Mouse (Mus musculus) heart, embryonic 12.5 days (tissue): ENCODE measurements at regions not wholly inside any gene's neighbourhood (a gene's known extent, or its start where the extent isn't known, plus 50 kb on each side); places are given as distances from the start of the nearest gene placed in this dataset.

ENCODE experiments used
- ATAC-seq: fragments of 200-750 bp; cut with Nextera tagmentation; 2 replicates; pipeline ENCODE4 v1.8.0; 2017; ENCODE audit warnings: moderate TSS enrichment, moderate library complexity; ENCODE audit not compliant: insufficient number of reproducible peaks, low FRiP score
- H3K27ac ChIP-seq: fragments of 300-500 bp; sonication (generic); 2 replicates; pipeline ENCODE4 v1.5.1; 2016; ENCODE audit warnings: mild to moderate bottlenecking, moderate library complexity; ENCODE audit not compliant: poor library complexity, severe bottlenecking
- H3K27me3 ChIP-seq: fragments of 300-500 bp; sonication (generic); replicated peaks from 2 replicates; pipeline ENCODE4 v1.6.1; 2016; ENCODE audit warnings: mild to moderate bottlenecking, moderate library complexity
- H3K36me3 ChIP-seq: fragments of 300-500 bp; sonication (generic); 2 replicates; pipeline ENCODE4 v1.6.1; 2016; ENCODE audit warnings: mild to moderate bottlenecking, moderate library complexity
- H3K4me1 ChIP-seq: fragments of 300-500 bp; sonication (generic); replicated peaks from 2 replicates; pipeline ENCODE4 v1.6.1; 2016; ENCODE audit warnings: mild to moderate bottlenecking
- H3K4me2 ChIP-seq: fragments of 300-500 bp; sonication (generic); 2 replicates; pipeline ENCODE4 v1.6.1; 2016; ENCODE audit warnings: mild to moderate bottlenecking, moderate library complexity
- H3K4me3 ChIP-seq: fragments of 300-500 bp; sonication (generic); 2 replicates; pipeline ENCODE4 v1.5.1; 2016; ENCODE audit warnings: mild to moderate bottlenecking
- H3K9ac ChIP-seq: fragments of 300-500 bp; sonication (generic); 2 replicates; pipeline ENCODE4 v1.6.1; 2016; ENCODE audit warnings: mild to moderate bottlenecking, moderate library complexity
- H3K9me3 ChIP-seq: fragments of 300-500 bp; sonication (generic); replicated peaks from 2 replicates; pipeline ENCODE4 v1.6.1; 2016; ENCODE audit warnings: mild to moderate bottlenecking, moderate library complexity
- WGBS: fragments of 180-500 bp; shearing (Covaris S2); methylation state at CpG from one replicate; pipeline ENCODE4 v1.1.7; 2016; 5-methylcytosine and 5-hydroxymethylcytosine counted together

DNA sequence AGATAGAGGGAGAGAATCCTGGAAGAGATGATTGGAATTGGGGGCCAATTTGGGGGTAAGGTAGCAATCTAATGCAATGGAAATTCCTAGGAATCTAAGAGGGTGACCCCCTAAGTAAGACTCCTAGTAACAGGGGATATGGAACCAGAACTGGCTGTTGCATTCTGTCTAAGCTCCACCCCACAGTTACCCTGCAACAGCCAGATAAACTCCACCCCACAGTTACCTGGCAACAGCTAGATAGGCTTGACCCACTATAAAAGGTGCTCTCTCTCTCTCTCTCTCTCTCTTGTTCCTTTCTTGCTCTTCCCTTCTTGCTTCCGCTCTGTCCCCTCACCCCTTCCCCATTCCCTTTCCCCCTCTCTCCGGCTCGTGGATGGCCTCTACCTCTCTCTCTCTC, 262.5 kb upstream of the Cnr1 start:
- Histone ChIP-seq H3K4me3 (no peak overlapping the region), H3K27ac (no peak overlapping the region), H3K4me1 (0 out of 2 replicates have a peak, but pooled peaks cover 4% of the 10 kb centered on the region), H3K27me3 (no peaks in the 10 kb centered on the region), H3K36me3 (no peaks in the 10 kb centered on the region), H3K9me3 (no peaks in the 10 kb centered on the region), H3K4me2 (no peak overlapping the region), H3K9ac (no peak overlapping the region)
- ATAC-seq: no peak
- 77% methylated on average over 3 of the region's 3 CpGs for WGBS

DNA sequence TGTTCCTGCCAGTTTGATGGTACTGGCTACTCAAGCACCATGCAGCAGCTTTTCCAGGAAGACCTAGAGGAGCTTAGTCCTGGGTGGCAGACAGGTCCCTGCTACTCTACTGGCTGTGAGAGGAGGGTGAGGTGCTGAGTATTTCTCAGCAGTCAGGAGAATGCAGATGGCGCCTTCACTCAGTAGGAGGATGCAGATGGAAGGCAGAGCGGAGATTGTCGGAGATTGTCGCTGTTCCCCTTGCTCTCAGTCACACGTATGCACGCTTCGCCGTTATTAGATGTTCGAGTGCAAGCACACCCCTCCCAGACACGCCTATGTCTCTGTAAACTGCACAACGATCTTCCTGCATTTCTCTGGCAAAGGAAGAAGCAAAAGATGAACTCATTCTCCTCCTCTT, 261.4 kb upstream of the Cnr1 start:
- no peak overlapping the region for H3K9ac ChIP-seq
- H3K27ac ChIP-seq: no peak overlapping the region
- ATAC-seq: no peak
- H3K36me3 ChIP-seq: no peaks in the 10 kb centered on the region
- 0 out of 2 replicates have a peak, but pooled peaks cover 4% of the 10 kb centered on the region for H3K4me1 ChIP-seq
- WGBS: 69% methylated on average over 11 of the region's 11 CpGs
- H3K27me3 ChIP-seq: no peaks in the 10 kb centered on the region
- H3K4me2 ChIP-seq: no peak overlapping the region
- no peaks in the 10 kb centered on the region for H3K9me3 ChIP-seq
- no peak overlapping the region for H3K4me3 ChIP-seq

DNA sequence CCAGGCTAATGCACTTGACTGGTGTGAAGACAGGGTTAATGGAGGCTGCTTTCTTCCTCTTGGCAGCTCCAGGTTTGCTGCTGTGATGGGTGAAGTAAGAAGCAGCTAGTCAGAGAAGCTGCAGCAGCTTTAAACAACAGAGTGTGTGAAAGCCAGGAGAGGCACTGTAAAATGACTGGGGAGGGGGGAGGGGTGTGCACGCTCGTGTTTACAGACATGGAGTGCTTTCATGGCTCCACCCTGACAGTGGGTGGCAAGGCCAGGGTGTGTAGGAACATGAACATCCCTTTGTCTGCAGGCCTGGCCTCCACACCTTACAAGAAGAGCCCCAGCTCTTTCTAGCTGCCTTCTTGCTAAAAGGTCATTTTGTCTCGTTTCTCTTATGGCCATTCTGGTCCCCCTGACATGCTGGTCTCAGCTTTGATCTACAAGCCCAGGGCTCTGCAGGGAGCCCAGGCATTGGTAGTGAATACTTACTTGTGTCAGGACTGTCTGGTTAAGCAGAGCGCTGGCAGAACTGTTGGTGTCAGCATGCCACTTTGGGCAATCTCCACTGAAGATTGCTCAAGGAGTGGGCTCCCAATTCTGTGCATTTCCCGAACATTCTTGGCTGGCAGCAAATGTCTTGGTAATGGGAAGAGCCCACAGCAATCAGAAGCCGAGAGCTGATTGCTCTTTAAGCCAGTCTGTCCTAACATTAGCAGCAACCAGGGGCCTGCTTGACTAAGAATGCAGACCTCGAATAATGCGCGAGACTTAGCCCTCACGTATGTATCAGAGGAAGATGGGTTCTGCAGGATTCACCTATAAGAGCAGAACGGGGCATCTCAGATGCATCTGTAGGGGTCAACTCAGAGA, 260.5 kb upstream of the Cnr1 start:
- Histone ChIP-seq H3K4me2 (no peak overlapping the region), H3K4me1 (0 out of 2 replicates have a peak, but pooled peaks cover 4% of the 10 kb centered on the region), H3K27me3 (no peaks in the 10 kb centered on the region), H3K9me3 (no peaks in the 10 kb centered on the region), H3K36me3 (no peaks in the 10 kb centered on the region), H3K27ac (no peak overlapping the region), H3K4me3 (no peak overlapping the region), H3K9ac (no peak overlapping the region)
- ATAC-seq: no peak
- 56% methylated on average over 11 of the region's 11 CpGs for WGBS

DNA sequence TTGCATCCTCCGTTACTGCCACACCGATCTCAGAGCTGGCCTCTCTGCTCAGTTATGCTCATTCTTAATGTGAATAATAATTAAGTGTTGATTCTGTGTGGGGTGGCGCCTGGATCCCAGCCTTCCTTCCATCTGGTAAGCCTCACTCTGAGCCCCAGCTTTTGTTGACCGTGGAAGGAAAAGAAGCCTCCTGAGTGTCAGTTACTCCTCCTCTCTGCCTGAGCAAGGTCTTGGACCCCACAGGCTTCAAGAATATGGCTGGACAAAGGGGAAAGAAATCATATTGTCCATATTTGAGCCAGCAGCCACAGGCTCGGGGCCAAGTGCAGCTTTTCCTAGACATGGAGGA, 259.9 kb upstream of the Cnr1 start:
- ATAC-seq: no peak
- no peak overlapping the region for H3K4me3 ChIP-seq
- WGBS: 74% methylated on average over 5 of the region's 5 CpGs
- no peak overlapping the region for H3K27ac ChIP-seq
- no peaks in the 10 kb centered on the region for H3K27me3 ChIP-seq
- no peak overlapping the region for H3K4me2 ChIP-seq
- H3K9me3 ChIP-seq: no peaks in the 10 kb centered on the region
- H3K9ac ChIP-seq: no peak overlapping the region
- H3K4me1 ChIP-seq: 0 out of 2 replicates have a peak, but pooled peaks cover 4% of the 10 kb centered on the region
- no peaks in the 10 kb centered on the region for H3K36me3 ChIP-seq

DNA sequence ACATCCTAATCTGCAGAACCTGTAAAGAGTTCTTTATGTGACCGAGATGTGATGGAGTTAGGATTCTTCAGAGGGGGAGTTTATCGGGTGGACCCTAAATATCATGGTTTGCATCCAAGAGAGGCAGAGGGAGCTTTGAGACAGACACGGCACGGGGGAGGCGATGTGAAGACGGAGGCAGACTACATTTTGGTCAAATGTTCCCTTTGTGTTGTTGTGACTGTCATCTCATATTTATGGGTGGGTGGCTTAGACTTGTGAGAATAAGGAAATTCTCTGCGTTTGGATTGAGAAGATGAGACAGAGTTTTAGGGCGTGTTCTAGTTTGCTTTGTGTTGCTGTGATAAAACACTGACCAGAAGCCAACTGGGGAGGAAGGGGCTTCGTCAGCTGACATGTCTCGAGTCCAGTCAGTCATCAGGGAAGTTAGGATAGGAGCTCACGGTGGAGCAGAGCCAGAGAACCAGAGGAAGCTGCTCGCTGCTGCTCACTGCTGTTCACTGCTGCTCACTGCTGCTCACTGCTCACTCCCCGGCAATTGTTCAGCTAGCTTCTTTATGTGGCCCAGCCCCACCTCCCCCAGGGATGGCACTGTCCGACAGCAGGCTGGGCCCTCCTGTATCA, 259.0 kb upstream of the Cnr1 start:
- Histone ChIP-seq H3K4me2 (no peak overlapping the region), H3K27ac (no peak overlapping the region), H3K27me3 (no peaks in the 10 kb centered on the region), H3K9me3 (no peaks in the 10 kb centered on the region), H3K9ac (no peak overlapping the region), H3K36me3 (no peaks in the 10 kb centered on the region), H3K4me1 (0 out of 2 replicates have a peak, but pooled peaks cover 4% of the 10 kb centered on the region), H3K4me3 (no peak overlapping the region)
- 69% methylated on average over 14 of the region's 14 CpGs for WGBS
- no peak for ATAC-seq

DNA sequence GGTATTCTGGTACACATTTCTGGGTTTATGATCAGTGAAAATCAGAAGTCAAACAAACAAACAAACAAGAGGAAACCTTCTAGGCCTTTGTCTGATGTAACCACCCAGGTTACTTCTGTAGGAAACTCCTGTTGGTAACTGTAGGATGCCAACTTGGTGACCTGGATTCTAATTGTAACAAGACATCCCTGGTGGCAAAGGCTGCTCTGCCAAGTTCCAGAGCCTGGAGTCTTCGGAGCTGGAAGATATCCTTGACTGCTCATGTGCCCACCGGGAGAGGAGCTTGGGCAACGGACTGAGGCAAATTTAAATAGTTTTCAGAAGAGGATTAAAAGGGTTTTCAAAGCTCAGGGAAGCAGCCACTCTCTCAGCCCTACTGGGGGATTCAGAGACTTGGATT, 256.0 kb upstream of the Cnr1 start:
- no peak for ATAC-seq
- H3K36me3 ChIP-seq: no peaks in the 10 kb centered on the region
- no peak overlapping the region for H3K27ac ChIP-seq
- 73% methylated on average over 3 of the region's 3 CpGs for whole genome bisulfite sequencing
- no peaks in the 10 kb centered on the region for H3K9me3 ChIP-seq
- no peaks in the 10 kb centered on the region for H3K27me3 ChIP-seq
- no peak overlapping the region for H3K4me3 ChIP-seq
- 0 out of 2 replicates have a peak, but pooled peaks cover 4% of the 10 kb centered on the region for H3K4me1 ChIP-seq
- H3K9ac ChIP-seq: no peak overlapping the region
- H3K4me2 ChIP-seq: no peak overlapping the region

DNA sequence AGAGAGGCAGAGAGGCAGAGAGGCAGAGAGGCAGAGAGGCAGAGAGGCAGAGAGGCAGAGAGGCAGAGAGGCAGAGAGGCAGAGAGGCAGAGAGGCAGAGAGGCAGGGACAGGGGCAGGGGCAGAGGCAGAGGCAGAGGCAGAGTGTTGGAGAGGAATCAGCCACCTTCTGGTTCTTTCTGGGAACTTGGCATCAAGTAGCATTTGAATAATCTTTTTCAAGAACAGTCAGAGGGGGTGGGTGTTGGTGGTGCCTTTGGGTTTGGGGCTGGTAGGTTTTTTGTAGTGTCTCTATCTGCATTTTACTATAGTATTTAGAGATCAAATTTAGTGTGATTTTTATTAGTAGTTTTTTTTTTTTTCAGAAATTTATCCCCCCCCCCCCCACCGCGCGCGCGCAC, 249.3 kb upstream of the Cnr1 start:
- Histone ChIP-seq H3K4me2 (no peak overlapping the region), H3K4me3 (no peak overlapping the region), H3K9me3 (no peaks in the 10 kb centered on the region), H3K36me3 (no peaks in the 10 kb centered on the region), H3K9ac (no peak overlapping the region), H3K27me3 (no peaks in the 10 kb centered on the region), H3K27ac (no peak overlapping the region), H3K4me1 (no peaks in the 10 kb centered on the region)
- no peak for ATAC-seq
- no CpG with 5 or more reads among the region's 5 CpGs for WGBS

DNA sequence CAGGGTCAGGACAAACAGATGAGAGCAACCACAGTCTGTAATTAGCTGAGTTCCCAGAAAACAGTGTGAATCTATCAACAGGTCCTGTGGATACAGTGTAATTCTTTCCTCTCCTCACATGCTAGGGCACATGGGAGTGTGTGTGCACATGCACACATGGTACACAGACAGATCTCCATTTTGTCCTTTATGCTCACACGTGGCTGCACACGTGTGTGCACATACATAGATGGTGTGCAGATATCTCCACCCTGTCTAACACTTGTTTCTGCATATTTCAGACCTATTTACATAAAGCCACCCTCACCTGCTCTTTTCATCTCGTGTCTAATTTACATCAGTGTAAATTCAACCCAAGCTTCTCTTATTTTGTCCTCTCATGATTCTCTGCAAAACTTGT, 245.0 kb upstream of the Cnr1 start:
- ATAC-seq: no peak
- Histone ChIP-seq H3K36me3 (no peaks in the 10 kb centered on the region), H3K4me2 (no peak overlapping the region), H3K4me1 (no peaks in the 10 kb centered on the region), H3K27me3 (no peaks in the 10 kb centered on the region), H3K27ac (no peak overlapping the region), H3K9ac (no peak overlapping the region), H3K4me3 (no peak overlapping the region), H3K9me3 (no peaks in the 10 kb centered on the region)
- WGBS: 70% methylated on average over 3 of the region's 3 CpGs

DNA sequence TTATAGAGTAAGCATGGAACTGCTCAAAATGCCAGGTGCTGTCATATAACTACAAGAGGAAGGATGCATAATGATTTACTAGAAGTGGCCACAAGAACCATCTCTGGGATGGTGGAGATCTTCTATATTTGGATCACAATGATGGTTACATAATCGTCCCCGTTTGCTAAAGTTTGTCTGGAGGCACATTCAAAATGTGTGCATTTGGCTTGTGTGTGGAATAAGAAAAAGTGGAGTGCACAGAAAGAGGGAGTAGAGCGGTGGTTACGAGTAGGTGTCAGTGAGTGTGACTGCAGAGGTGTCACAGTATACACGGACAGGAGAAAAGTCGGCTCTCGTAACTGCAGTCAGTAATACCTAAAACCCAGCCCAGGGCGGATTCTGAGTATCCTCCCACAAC, 238.3 kb upstream of the Cnr1 start:
- Histone ChIP-seq H3K9ac (no peak overlapping the region), H3K36me3 (no peaks in the 10 kb centered on the region), H3K27ac (no peak overlapping the region), H3K4me1 (no peaks in the 10 kb centered on the region), H3K27me3 (no peaks in the 10 kb centered on the region), H3K4me2 (no peak overlapping the region), H3K4me3 (no peak overlapping the region), H3K9me3 (no peaks in the 10 kb centered on the region)
- ATAC-seq: no peak
- WGBS: 79% methylated on average over 8 of the region's 8 CpGs

DNA sequence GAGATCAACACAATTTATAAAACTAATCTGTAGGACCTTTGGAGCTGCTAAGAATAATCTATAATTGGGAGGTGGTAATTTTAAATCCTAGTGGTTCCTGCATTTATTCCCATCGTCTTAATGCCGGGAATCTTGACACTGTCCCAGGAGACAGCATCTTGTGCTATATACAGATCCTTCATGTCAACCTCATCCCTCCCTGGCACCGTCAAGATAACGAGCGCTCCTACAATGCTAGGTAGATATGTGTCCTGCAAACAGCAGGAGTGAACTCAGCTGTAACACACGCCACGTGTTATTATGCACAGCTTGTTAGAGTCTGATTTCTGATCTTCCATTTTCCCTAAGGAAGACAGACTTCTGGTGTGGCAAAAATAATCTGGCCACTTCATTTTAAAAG, 237.0 kb upstream of the Cnr1 start:
- Histone ChIP-seq H3K27me3 (no peaks in the 10 kb centered on the region), H3K4me2 (no peak overlapping the region), H3K4me1 (no peaks in the 10 kb centered on the region), H3K9ac (no peak overlapping the region), H3K27ac (no peak overlapping the region), H3K9me3 (no peaks in the 10 kb centered on the region), H3K36me3 (no peaks in the 10 kb centered on the region), H3K4me3 (no peak overlapping the region)
- WGBS: 61% methylated on average over 7 of the region's 7 CpGs
- ATAC-seq: no peak

DNA sequence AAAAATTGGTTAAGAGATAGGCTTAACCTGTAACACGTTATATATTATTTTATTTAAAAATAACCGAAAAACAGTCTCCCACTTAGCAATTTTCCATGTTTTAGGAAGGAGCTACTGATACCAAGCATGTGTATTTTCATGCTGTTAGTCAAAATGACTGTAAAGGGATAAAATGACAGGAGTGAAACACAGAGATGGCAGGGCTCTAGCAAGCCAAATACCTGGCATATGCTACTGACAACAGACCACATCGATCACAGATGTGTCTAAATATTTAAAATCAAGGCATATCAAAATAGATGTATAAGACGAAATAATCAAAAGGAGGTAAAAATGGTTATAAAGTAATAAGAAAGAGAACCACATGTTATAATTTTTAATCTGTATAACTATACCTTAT, 231.0 kb upstream of the Cnr1 start:
- Histone ChIP-seq H3K36me3 (no peaks in the 10 kb centered on the region), H3K27me3 (no peaks in the 10 kb centered on the region), H3K4me1 (no peaks in the 10 kb centered on the region), H3K9me3 (0 out of 2 replicates have a peak, but pooled peaks cover 2% of the 10 kb centered on the region), H3K9ac (no peak overlapping the region), H3K4me3 (no peak overlapping the region), H3K27ac (no peak overlapping the region), H3K4me2 (no peak overlapping the region)
- no peak for ATAC-seq
- WGBS: 79% methylated on average over 4 of the region's 4 CpGs
